Mouse (Mus musculus): ENCODE data around the gene Adamtsl1. TPM values are rescaled to one million over a fixed set of nuclear protein-coding genes. Genes with fewer than 3 reads are reported as not detected.

Gene Adamtsl1
- polyA plus RNA-seq (2012; ENCODE audit: low replicate concordance): 0.03 TPM in 1 of 2 replicates, not detected in the other

GRCm38 (mm10) chr4:85513792-85514191 is at the start of gene Adamtsl1:
Gene Adamtsl1, plus strand, starts transcription at chr4:85514172.

